Mouse (Mus musculus) heart, embryonic 11.5 days (tissue): ENCODE results near the gene Sgta. TPM values are rescaled to one million over a fixed set of nuclear protein-coding genes. Genes with fewer than 3 reads are reported as not detected.

ENCODE experiments used
- ATAC-seq: fragments of 200-750 bp; cut with Nextera tagmentation; replicated peaks from 2 replicates; pipeline ENCODE4 v1.8.0; 2017; ENCODE audit warnings: moderate library complexity; ENCODE audit not compliant: insufficient number of reproducible peaks, low FRiP score, low TSS enrichment
- H3K27ac ChIP-seq: fragments of 300-500 bp; sonication (generic); 2 replicates; pipeline ENCODE4 v1.5.1; 2014; ENCODE audit warnings: mild to moderate bottlenecking, low read depth, low read length
- H3K27me3 ChIP-seq: fragments of 300-500 bp; sonication (generic); 2 replicates; pipeline ENCODE4 v1.6.1; 2014; ENCODE audit warnings: mild to moderate bottlenecking, low read length, mixed read lengths; ENCODE audit not compliant: control insufficient read depth, insufficient read depth
- H3K36me3 ChIP-seq: fragments of 300-500 bp; sonication (generic); 2 replicates; pipeline ENCODE4 v1.6.1; 2014; ENCODE audit warnings: mild to moderate bottlenecking, low read length, moderate library complexity, mixed read lengths; ENCODE audit not compliant: control insufficient read depth, insufficient read depth
- H3K4me1 ChIP-seq: fragments of 300-500 bp; sonication (generic); 2 replicates; pipeline ENCODE4 v1.6.1; 2014; ENCODE audit warnings: low read length; ENCODE audit not compliant: control insufficient read depth, insufficient read depth
- H3K4me2 ChIP-seq: fragments of 300-500 bp; sonication (generic); 2 replicates; pipeline ENCODE4 v1.6.1; 2014; ENCODE audit warnings: mild to moderate bottlenecking, moderate library complexity
- H3K4me3 ChIP-seq: fragments of 300-500 bp; sonication (generic); 2 replicates; pipeline ENCODE4 v1.5.1; 2014; ENCODE audit warnings: low read depth, low read length
- H3K9ac ChIP-seq: fragments of 300-500 bp; sonication (generic); 2 replicates; pipeline ENCODE4 v1.6.1; 2014; ENCODE audit warnings: mild to moderate bottlenecking, low read depth, low read length, moderate library complexity
- H3K9me3 ChIP-seq: fragments of 300-500 bp; sonication (generic); replicated peaks from 2 replicates; pipeline ENCODE4 v1.6.1; 2016; ENCODE audit warnings: low read length; ENCODE audit not compliant: control insufficient read depth
- WGBS: fragments of 180-500 bp; shearing (Covaris S2); extraction: QIAGEN DNeasy Blood & Tissue Kit; methylation state at CpG from one replicate; pipeline ENCODE4 v1.1.7; 2014; ENCODE audit not compliant: insufficient replicate concordance; 5-methylcytosine and 5-hydroxymethylcytosine counted together
- polyA plus RNA-seq: library from polyadenylated mRNA; unstranded; fragments of >200 nt; fragmentation: Nextera tagmentation; extraction: Ambion mirVana; gene quantifications from 2 replicates; pipeline ENCODE4 v1.2.1, GENCODE M21; 2014

Sgta gene
- polyA plus RNA-seq, 1 experiment from 2014 or later: 130 TPM

DNA sequence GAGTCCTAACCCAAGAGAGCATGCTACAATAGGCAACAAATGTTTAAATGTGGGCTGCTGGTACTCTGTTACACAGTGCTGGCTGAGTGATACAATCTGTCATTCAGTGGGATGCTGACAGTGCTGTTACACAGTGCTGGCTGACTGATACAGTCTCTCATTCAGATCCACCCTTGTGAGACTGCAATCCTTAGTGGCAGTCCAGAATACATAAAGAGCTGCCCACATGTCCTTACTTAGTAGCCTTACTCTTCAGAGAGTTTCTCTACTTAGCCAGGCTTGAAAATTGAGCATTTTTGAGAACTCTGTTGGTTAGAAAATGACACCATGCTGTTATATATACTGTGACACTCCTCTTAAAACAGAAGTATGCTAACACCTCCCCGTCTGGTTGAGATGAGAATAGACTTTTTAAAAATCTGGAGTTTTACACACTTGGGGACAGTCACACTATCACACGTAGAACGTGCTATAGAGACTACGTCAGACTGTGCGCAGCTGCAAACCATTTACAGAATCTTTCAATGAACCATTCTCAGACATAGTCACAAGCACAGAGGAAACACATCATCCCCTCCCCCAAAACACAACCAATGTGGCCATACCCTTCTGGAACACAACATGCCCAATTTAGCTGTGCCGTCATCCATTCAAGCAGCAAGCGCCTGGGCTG lies 53.8 kb downstream of the Sgta start:
- Histone ChIP-seq H3K9ac (no peak overlapping the region), H3K4me3 (no peak overlapping the region), H3K4me2 (no peak overlapping the region), H3K9me3 (no peaks in the 10 kb centered on the region), H3K27me3 (peaks cover 4% of the 10 kb centered on the region; the same call in 1 of the 2 replicates), H3K36me3 (no peaks in the 10 kb centered on the region), H3K4me1 (peaks cover under 1% of the 10 kb centered on the region; the same call in 1 of the 2 replicates), H3K27ac (no peak overlapping the region)
- ATAC-seq: no peak
- WGBS: 83% methylated on average over 7 of the region's 7 CpGs

DNA sequence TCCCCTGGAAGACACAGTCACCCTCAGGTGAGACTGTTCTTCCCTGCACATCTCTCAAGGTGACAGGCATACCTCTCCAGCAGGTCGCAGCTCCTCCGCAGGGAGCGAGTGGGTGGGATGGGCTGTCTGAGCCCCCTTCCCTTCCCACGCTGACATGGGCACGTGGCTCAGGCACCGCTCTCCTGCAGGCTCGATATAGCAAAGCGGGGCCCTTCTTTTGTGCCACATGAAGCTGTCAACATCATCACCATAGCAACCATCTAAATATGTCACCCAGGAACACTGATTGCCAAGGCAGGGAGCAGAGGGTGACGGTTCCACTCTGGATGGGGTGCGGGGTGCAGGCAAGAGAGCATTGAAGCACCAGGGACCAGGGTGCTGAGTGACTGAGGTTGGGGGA lies 58.8 kb downstream of the Sgta start:
- Histone ChIP-seq H3K27me3 (peaks cover 20% of the 10 kb centered on the region), H3K4me3 (no peak overlapping the region), H3K4me2 (no peak overlapping the region), H3K36me3 (no peaks in the 10 kb centered on the region), H3K4me1 (peaks cover 4% of the 10 kb centered on the region; the same call in 1 of the 2 replicates), H3K9ac (0 out of 2 replicates have a peak overlapping the region, but pooled peaks have one; percentile 4), H3K27ac (no peak overlapping the region), H3K9me3 (no peaks in the 10 kb centered on the region)
- no peak for ATAC-seq
- WGBS: 59% methylated on average over 10 of the region's 10 CpGs

- Histone ChIP-seq H3K36me3 (no peaks in the 10 kb centered on the region), H3K4me3 (no peak overlapping the region), H3K9ac (0 out of 2 replicates have a peak overlapping the region, but pooled peaks have one; percentile 4), H3K27ac (no peak overlapping the region), H3K4me1 (peaks cover 4% of the 10 kb centered on the region; the same call in 1 of the 2 replicates), H3K4me2 (no peak overlapping the region), H3K9me3 (no peaks in the 10 kb centered on the region), H3K27me3 (peaks cover 20% of the 10 kb centered on the region)
- WGBS: 44% methylated on average over 28 of the region's 28 CpGs
- no peak for ATAC-seq
These were observed 59.6 kb downstream of the Sgta start for GRCm38 (mm10) chr10:81000197-81001062.

- H3K4me2 ChIP-seq: no peak overlapping the region
- H3K27me3 ChIP-seq: peaks cover 20% of the 10 kb centered on the region
- no peaks in the 10 kb centered on the region for H3K36me3 ChIP-seq
- 30% methylated on average over 37 of the region's 37 CpGs for WGBS
- no peaks in the 10 kb centered on the region for H3K9me3 ChIP-seq
- peaks cover 7% of the 10 kb centered on the region; the same call in 1 of the 2 replicates for H3K4me1 ChIP-seq
- no peak overlapping the region for H3K9ac ChIP-seq
- H3K4me3 ChIP-seq: no peak overlapping the region
- ATAC-seq: 0 out of 2 replicates have a peak, but pooled peaks have one; percentile 16
- no peak overlapping the region for H3K27ac ChIP-seq
These were observed 60.4 kb downstream of the Sgta start for GRCm38 (mm10) chr10:80999362-81000196.

DNA sequence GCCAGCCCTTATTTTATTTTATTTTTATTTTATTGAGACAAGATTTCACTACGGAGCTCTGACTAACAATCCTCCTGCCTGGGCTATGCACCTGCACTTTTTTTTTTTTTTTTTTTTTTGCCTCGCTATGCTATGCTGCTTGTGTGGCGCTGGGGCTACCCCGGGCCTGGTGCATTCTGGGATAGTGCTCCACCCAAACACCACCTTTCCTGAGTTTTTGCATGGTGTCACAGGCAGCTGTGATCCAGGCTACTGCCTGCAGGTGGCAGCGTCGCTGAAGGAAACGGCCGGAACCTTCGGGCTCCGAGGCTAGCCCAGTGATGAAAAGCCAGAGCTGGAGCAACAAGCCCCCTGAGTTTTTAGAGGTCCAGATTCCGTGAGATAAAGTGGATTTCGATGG lies 61.2 kb downstream of the Sgta start:
- no peak overlapping the region for H3K9ac ChIP-seq
- H3K27ac ChIP-seq: no peak overlapping the region
- ATAC-seq: no peak
- no peak overlapping the region for H3K4me2 ChIP-seq
- peaks cover 20% of the 10 kb centered on the region for H3K27me3 ChIP-seq
- no peaks in the 10 kb centered on the region for H3K9me3 ChIP-seq
- H3K36me3 ChIP-seq: no peaks in the 10 kb centered on the region
- WGBS: 13% methylated on average over 12 of the region's 12 CpGs
- H3K4me3 ChIP-seq: no peak overlapping the region
- peaks cover 7% of the 10 kb centered on the region; the same call in 1 of the 2 replicates for H3K4me1 ChIP-seq

DNA sequence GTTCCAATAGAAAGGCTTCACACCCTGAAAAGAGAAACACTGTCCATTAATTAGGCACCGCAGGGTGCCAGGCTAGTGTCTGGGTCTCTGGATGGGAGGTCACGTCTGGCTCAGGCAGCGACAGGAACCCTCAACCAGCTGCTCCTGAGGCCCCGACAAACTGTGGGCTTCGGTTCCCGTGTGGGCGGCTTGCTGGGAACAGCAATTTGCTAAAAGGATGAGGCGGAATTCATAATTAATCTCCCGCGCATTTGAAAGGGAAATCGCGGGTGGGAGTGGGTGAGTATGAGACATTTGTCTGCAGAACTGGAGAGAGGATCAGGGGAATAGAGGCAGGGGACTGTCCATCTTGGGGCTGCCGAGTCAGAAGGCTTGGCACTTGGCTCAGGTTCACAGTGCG lies 62.0 kb downstream of the Sgta start:
- WGBS: 39% methylated on average over 14 of the region's 14 CpGs
- H3K27me3 ChIP-seq: peaks cover 25% of the 10 kb centered on the region
- peaks cover 7% of the 10 kb centered on the region; the same call in 1 of the 2 replicates for H3K4me1 ChIP-seq
- H3K9ac ChIP-seq: no peak overlapping the region
- ATAC-seq: no peak
- H3K27ac ChIP-seq: no peak overlapping the region
- no peak overlapping the region for H3K4me2 ChIP-seq
- no peaks in the 10 kb centered on the region for H3K9me3 ChIP-seq
- H3K36me3 ChIP-seq: no peaks in the 10 kb centered on the region
- no peak overlapping the region for H3K4me3 ChIP-seq

DNA sequence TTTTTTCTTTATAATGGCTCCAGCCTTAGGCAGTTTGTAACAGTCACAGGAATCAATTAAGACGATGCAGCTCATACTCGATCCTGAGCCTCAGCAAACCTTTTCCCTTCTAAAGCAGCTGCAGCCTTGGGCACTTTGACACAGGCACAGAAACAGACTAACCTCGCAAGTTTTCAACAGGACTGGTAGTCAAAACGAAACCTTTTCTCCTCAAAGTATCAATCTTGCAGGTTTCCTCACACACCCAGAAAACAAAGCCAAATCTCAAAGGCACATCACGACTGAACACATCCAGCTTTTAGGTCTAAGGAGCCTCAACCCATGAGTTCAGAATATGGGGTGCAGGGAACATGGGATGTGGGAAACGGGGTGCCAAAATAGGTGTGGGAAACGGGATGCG lies 62.6 kb downstream of the Sgta start:
- Histone ChIP-seq H3K4me3 (no peak overlapping the region), H3K4me2 (no peak overlapping the region), H3K36me3 (no peaks in the 10 kb centered on the region), H3K9ac (no peak overlapping the region), H3K27ac (no peak overlapping the region), H3K9me3 (no peaks in the 10 kb centered on the region), H3K27me3 (peaks cover 28% of the 10 kb centered on the region), H3K4me1 (peaks cover 7% of the 10 kb centered on the region; the same call in 1 of the 2 replicates)
- no peak for ATAC-seq
- WGBS: 73% methylated on average over 8 of the region's 8 CpGs

DNA sequence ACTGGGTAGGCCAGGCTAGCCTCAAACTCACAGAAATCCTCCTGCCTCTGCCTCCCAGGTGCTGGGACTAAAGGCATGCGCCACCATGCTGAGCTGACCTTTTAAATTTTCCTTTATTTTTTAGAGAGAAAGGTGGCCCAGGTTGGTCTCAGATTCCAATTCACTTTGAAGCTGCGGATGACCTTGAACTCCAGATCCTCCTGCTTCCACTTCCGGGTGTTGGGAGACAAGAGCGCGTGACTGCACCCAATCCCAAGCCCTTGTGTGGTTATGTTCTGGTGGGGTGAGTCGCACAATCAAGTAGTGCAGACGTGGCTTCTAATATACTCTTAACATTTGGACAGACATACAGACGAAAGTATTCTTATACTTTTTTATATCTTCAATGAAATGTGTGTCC lies 63.5 kb downstream of the Sgta start:
- no peak for ATAC-seq
- no peaks in the 10 kb centered on the region for H3K36me3 ChIP-seq
- no peak overlapping the region for H3K4me2 ChIP-seq
- H3K27ac ChIP-seq: no peak overlapping the region
- H3K9me3 ChIP-seq: no peaks in the 10 kb centered on the region
- 92% methylated on average over 8 of the region's 8 CpGs for WGBS
- H3K4me1 ChIP-seq: peaks cover 7% of the 10 kb centered on the region; the same call in 1 of the 2 replicates
- H3K27me3 ChIP-seq: peaks cover 28% of the 10 kb centered on the region
- H3K4me3 ChIP-seq: no peak overlapping the region
- H3K9ac ChIP-seq: no peak overlapping the region
